Mouse (Mus musculus): ENCODE measurements around the gene Tnnt2. TPM values are rescaled to one million over a fixed set of nuclear protein-coding genes. Genes with fewer than 3 reads are reported as not detected.

The Tnnt2 gene
- polyA plus RNA-seq, 1 experiment from 2014 or later, result 151 TPM

Other genes with a start within 250 kb of the Tnnt2 start
- gene Nav1, start 229.1 kb upstream of the Tnnt2 start, polyA plus RNA-seq (2015; fragmentation: Nextera tagmentation; extraction: Ambion mirVana), result 12.5 and 13.6 TPM in 2 replicates
- 118 and 128 TPM in 2 replicates for gene Csrp1, start 116.3 kb upstream of the Tnnt2 start, polyA plus RNA-seq (2015; fragmentation: Nextera tagmentation; extraction: Ambion mirVana)
- gene Phlda3, start 70.2 kb upstream of the Tnnt2 start, polyA plus RNA-seq (2015; fragmentation: Nextera tagmentation; extraction: Ambion mirVana), result 113 and 119 TPM in 2 replicates
- 297 and 410 TPM in 2 replicates for gene Tnni1, start 56.9 kb upstream of the Tnnt2 start, polyA plus RNA-seq (2015; fragmentation: Nextera tagmentation; extraction: Ambion mirVana)
- 57.9 and 58.0 TPM in 2 replicates for gene Lad1, start 17.8 kb upstream of the Tnnt2 start, polyA plus RNA-seq (2015; fragmentation: Nextera tagmentation; extraction: Ambion mirVana)
- gene Pkp1, start 82.9 kb downstream of the Tnnt2 start, polyA plus RNA-seq (2015; fragmentation: Nextera tagmentation; extraction: Ambion mirVana), result 67.2 and 67.5 TPM in 2 replicates
- 0.09 and 0.12 TPM in 2 replicates for gene Igfn1, start 170.0 kb downstream of the Tnnt2 start, polyA plus RNA-seq (2015; fragmentation: Nextera tagmentation; extraction: Ambion mirVana)
- 172 and 176 TPM in 2 replicates for gene Tmem9, start 171.8 kb downstream of the Tnnt2 start, polyA plus RNA-seq (2015; fragmentation: Nextera tagmentation; extraction: Ambion mirVana)
- gene Ascl5, start 214.4 kb downstream of the Tnnt2 start, polyA plus RNA-seq (2015; fragmentation: Nextera tagmentation; extraction: Ambion mirVana), result 1.3 and 3.0 TPM in 2 replicates
- gene Cacna1s, start 216.4 kb downstream of the Tnnt2 start, polyA plus RNA-seq (2015; fragmentation: Nextera tagmentation; extraction: Ambion mirVana), result 5.2 and 7.8 TPM in 2 replicates